Mouse (Mus musculus): ENCODE measurements around the gene Usp36. TPM values are rescaled to one million over a fixed set of nuclear protein-coding genes. Genes with fewer than 3 reads are reported as not detected.

The Usp36 gene
- polyA plus RNA-seq, 1 experiment from 2014 or later, result 19.4 TPM

- H3K27me3 ChIP-seq, result no peaks in the 10 kb centered on the region
- no peak for ATAC-seq (ENCODE audit: borderline replicate concordance, extremely low read depth, low FRiP score, low TSS enrichment)
- WGBS, result 82% methylated on average over 10 of the region's 10 CpGs
- peaks cover 92% of the 10 kb centered on the region for H3K36me3 ChIP-seq
- no peak overlapping the region for H3K27ac ChIP-seq
- no peak overlapping the region for H3K4me3 ChIP-seq
- no peaks in the 10 kb centered on the region for H3K9me3 ChIP-seq
- no peak overlapping the region for H3K4me2 ChIP-seq
- H3K4me1 ChIP-seq, result no peaks in the 10 kb centered on the region
- no peak overlapping the region for H3K9ac ChIP-seq
Measured at GRCm38 (mm10) chr11:118266044-118266665, 23.9 kb downstream of the Usp36 start.

- Histone ChIP-seq H3K4me2 (no peak overlapping the region), H3K4me3 (no peak overlapping the region), H3K36me3 (peaks cover 93% of the 10 kb centered on the region), H3K9me3 (no peaks in the 10 kb centered on the region), H3K9ac (no peak overlapping the region), H3K4me1 (no peaks in the 10 kb centered on the region), H3K27ac (no peak overlapping the region), H3K27me3 (no peaks in the 10 kb centered on the region)
- WGBS, result 78% methylated on average over 11 of the region's 11 CpGs
- no peak for ATAC-seq (ENCODE audit: borderline replicate concordance, extremely low read depth, low FRiP score, low TSS enrichment)
Measured at GRCm38 (mm10) chr11:118265621-118266020, 24.4 kb downstream of the Usp36 start.

GRCm38 (mm10) chr11:118263146-118263545 is 26.9 kb downstream of the Usp36 start:
- Histone ChIP-seq H3K4me1 (no peaks in the 10 kb centered on the region), H3K27me3 (no peaks in the 10 kb centered on the region), H3K9ac (no peak overlapping the region), H3K36me3 (peaks cover 94% of the 10 kb centered on the region), H3K4me2 (no peak overlapping the region), H3K9me3 (no peaks in the 10 kb centered on the region), H3K27ac (no peak overlapping the region), H3K4me3 (no peak overlapping the region)
- WGBS, result 93% methylated on average over 5 of the region's 5 CpGs
- no peak for ATAC-seq (ENCODE audit: borderline replicate concordance, extremely low read depth, low FRiP score, low TSS enrichment)

- H3K9ac ChIP-seq, result no peak overlapping the region
- H3K27me3 ChIP-seq, result no peaks in the 10 kb centered on the region
- peaks cover 86% of the 10 kb centered on the region for H3K36me3 ChIP-seq
- H3K4me3 ChIP-seq, result no peak overlapping the region
- H3K4me2 ChIP-seq, result no peak overlapping the region
- peaks cover under 1% of the 10 kb centered on the region for H3K4me1 ChIP-seq
- no peaks in the 10 kb centered on the region for H3K9me3 ChIP-seq
- WGBS, result 86% methylated on average over 8 of the region's 8 CpGs
- no peak overlapping the region for H3K27ac ChIP-seq
- no peak for ATAC-seq (ENCODE audit: borderline replicate concordance, extremely low read depth, low FRiP score, low TSS enrichment)
Measured at GRCm38 (mm10) chr11:118260081-118260480, 30.0 kb downstream of the Usp36 start.

- H3K9me3 ChIP-seq, result no peaks in the 10 kb centered on the region
- H3K4me1 ChIP-seq, result peaks cover 6% of the 10 kb centered on the region
- ATAC-seq (ENCODE audit: borderline replicate concordance, extremely low read depth, low FRiP score, low TSS enrichment), result no peak
- H3K27me3 ChIP-seq, result no peaks in the 10 kb centered on the region
- 95% methylated on average over 8 of the region's 8 CpGs for WGBS
- no peak overlapping the region for H3K4me3 ChIP-seq
- H3K27ac ChIP-seq, result no peak overlapping the region
- peaks cover 81% of the 10 kb centered on the region for H3K36me3 ChIP-seq
- H3K9ac ChIP-seq, result no peak overlapping the region
- no peak overlapping the region for H3K4me2 ChIP-seq
Measured at GRCm38 (mm10) chr11:118259580-118259979, 30.5 kb downstream of the Usp36 start.

- Histone ChIP-seq H3K9ac (no peak overlapping the region), H3K36me3 (peaks cover 49% of the 10 kb centered on the region), H3K4me2 (no peak overlapping the region), H3K27me3 (no peaks in the 10 kb centered on the region), H3K4me1 (peaks cover 19% of the 10 kb centered on the region), H3K27ac (no peak overlapping the region), H3K9me3 (no peaks in the 10 kb centered on the region), H3K4me3 (no peak overlapping the region)
- no peak for ATAC-seq (ENCODE audit: borderline replicate concordance, extremely low read depth, low FRiP score, low TSS enrichment)
- 88% methylated on average over 7 of the region's 7 CpGs for WGBS
Measured at GRCm38 (mm10) chr11:118256371-118256770, 33.7 kb downstream of the Usp36 start.

- Histone ChIP-seq H3K27ac (peak overlapping the region; percentile 90), H3K27me3 (no peaks in the 10 kb centered on the region), H3K9ac (no peak overlapping the region), H3K4me3 (no peak overlapping the region), H3K36me3 (peaks cover 30% of the 10 kb centered on the region), H3K9me3 (no peaks in the 10 kb centered on the region), H3K4me1 (peaks cover 20% of the 10 kb centered on the region), H3K4me2 (peak overlapping the region; percentile 23; the same call in 1 of the 2 replicates)
- WGBS, result 25% methylated on average over 15 of the region's 15 CpGs
- ATAC-seq (ENCODE audit: borderline replicate concordance, extremely low read depth, low FRiP score, low TSS enrichment), result peak; percentile 57
Measured at GRCm38 (mm10) chr11:118254159-118254951, 35.7 kb downstream of the Usp36 start.

- H3K36me3 ChIP-seq, result peaks cover 23% of the 10 kb centered on the region
- no peak overlapping the region for H3K4me3 ChIP-seq
- no peaks in the 10 kb centered on the region for H3K9me3 ChIP-seq
- peaks cover 25% of the 10 kb centered on the region for H3K4me1 ChIP-seq
- no peak overlapping the region for H3K4me2 ChIP-seq
- 87% methylated on average over 7 of the region's 7 CpGs for WGBS
- no peak overlapping the region for H3K9ac ChIP-seq
- H3K27me3 ChIP-seq, result no peaks in the 10 kb centered on the region
- ATAC-seq (ENCODE audit: borderline replicate concordance, extremely low read depth, low FRiP score, low TSS enrichment), result no peak
- peak overlapping the region; percentile 90 for H3K27ac ChIP-seq
Measured at GRCm38 (mm10) chr11:118253447-118254158, 36.4 kb downstream of the Usp36 start.

- Histone ChIP-seq H3K9ac (peak overlapping the region; percentile 38), H3K4me1 (peaks cover 25% of the 10 kb centered on the region), H3K4me3 (peak overlapping the region; percentile 86), H3K4me2 (peak overlapping the region; percentile 76), H3K27ac (peak overlapping the region; percentile 85), H3K9me3 (no peaks in the 10 kb centered on the region), H3K27me3 (no peaks in the 10 kb centered on the region), H3K36me3 (no peaks in the 10 kb centered on the region)
- ATAC-seq (ENCODE audit: borderline replicate concordance, extremely low read depth, low FRiP score, low TSS enrichment), result peak; percentile 21; the same call in 1 of the 2 replicates
- 0% methylated on average over 5 of the region's 5 CpGs for WGBS
Measured at GRCm38 (mm10) chr11:118249012-118249383, 41.0 kb downstream of the Usp36 start.

GRCm38 (mm10) chr11:118248150-118249011 is 41.7 kb downstream of the Usp36 start, which contains the start of gene Cyth1:
Cyth1 (minus strand) TSS chr11:118248592.
- Histone ChIP-seq H3K36me3 (no peaks in the 10 kb centered on the region), H3K9me3 (no peaks in the 10 kb centered on the region), H3K27me3 (no peaks in the 10 kb centered on the region), H3K4me2 (peak within 1 kb of the TSS; percentile 76), H3K4me3 (peak within 1 kb of the TSS; percentile 86), H3K9ac (peak within 1 kb of the TSS; percentile 85), H3K27ac (peak within 1 kb of the TSS; percentile 85), H3K4me1 (peaks cover 19% of the 10 kb centered on the region)
- peak; percentile 96 for ATAC-seq (ENCODE audit: borderline replicate concordance, extremely low read depth, low FRiP score, low TSS enrichment)
- under 1% methylated on average over 73 of the region's 86 CpGs for WGBS

Measured in lung, embryonic 15.5 days (tissue).